Mouse (Mus musculus) cortical plate, adult 2 months (tissue): Measurements from ENCODE around the gene G3bp1.

Experiments
- CTCF ChIP-seq: fragments of 200-500 bp; IDR thresholded peaks from 2 replicates; pipeline ENCODE4 v1.5.1; 2011; ENCODE audit warnings: mild to moderate bottlenecking, control low read depth, low read length; ENCODE audit not compliant: insufficient read depth; ENCODE audit errors: extremely low read depth
- POLR2A ChIP-seq: fragments of 200-500 bp; IDR thresholded peaks from 2 replicates; pipeline ENCODE4 v1.6.1; 2011; ENCODE audit warnings: mild to moderate bottlenecking, low read length, control low read depth; ENCODE audit not compliant: insufficient read depth; ENCODE audit errors: extremely low read depth

DNA sequence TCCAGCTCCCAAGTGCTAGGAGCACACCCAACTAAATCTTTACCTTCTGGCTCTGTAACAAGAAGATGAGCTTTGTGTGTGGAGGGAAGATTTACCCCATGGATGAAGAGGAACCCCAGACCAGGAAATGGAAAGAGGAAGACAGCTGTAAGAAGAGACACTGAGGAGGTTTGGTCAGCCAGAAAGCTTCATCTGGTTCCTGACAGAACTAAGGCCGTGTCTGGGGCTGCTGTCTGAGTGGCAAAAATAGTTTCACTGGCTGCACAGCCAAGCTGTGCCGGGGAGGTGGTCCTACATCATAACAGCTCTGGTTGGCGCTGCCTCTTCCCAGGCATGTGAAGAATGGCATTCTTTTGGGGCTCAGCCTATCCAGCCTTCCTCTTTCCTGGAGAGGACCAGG lies 36.5 kb upstream of the G3bp1 start:
- TF ChIP-seq CTCF (no peak), POLR2A (no peak)
